Mouse (Mus musculus): ENCODE measurements around the gene Vav1.

GRCm38 (mm10) chr17:57349067-57349466, 70.2 kb downstream of the Vav1 start:
- TF ChIP-seq CTCF (IDR thresholded peaks at IDR 0.05; ENCODE audit: low read depth, low read length) = no peak
- no peak for TF ChIP-seq EP300 (IDR thresholded peaks at IDR 0.05; ENCODE audit: insufficient read depth, low read depth, low read length)
